Mouse (Mus musculus) cerebellum, adult 2 months (tissue): Measurements from ENCODE around the gene Ndufs8. TPM values are rescaled to one million over a fixed set of nuclear protein-coding genes. Genes with fewer than 3 reads are reported as not detected.

Source experiments
- DNase-seq, 2 experiments: peaks; one replicate each; pipeline ENCODE4 v3.0.0; 2021
- H3K27ac ChIP-seq: fragments of 200-500 bp; 2 replicates; pipeline ENCODE4 v1.5.1; 2012; ENCODE audit warnings: low read length, control low read depth, inconsistent platforms; ENCODE audit not compliant: insufficient read depth
- H3K27me3 ChIP-seq: fragments of 200-500 bp; 2 replicates; pipeline ENCODE4 v1.6.1; 2012; ENCODE audit warnings: inconsistent platforms, mild to moderate bottlenecking, low read length, moderate library complexity; ENCODE audit not compliant: control insufficient read depth, insufficient read depth
- H3K4me1 ChIP-seq: fragments of 200-500 bp; 2 replicates; pipeline ENCODE4 v1.6.1; 2011; ENCODE audit warnings: low read length; ENCODE audit not compliant: control insufficient read depth, insufficient read depth
- H3K4me3 ChIP-seq: fragments of 200-500 bp; replicated peaks from 2 replicates; pipeline ENCODE3; 2011; ENCODE audit warnings: mild to moderate bottlenecking, low read depth, low read length, control low read depth; ENCODE audit not compliant: insufficient read depth
- CTCF ChIP-seq: fragments of 200-500 bp; IDR thresholded peaks from 2 replicates; pipeline ENCODE4 v1.5.1; 2011; ENCODE audit warnings: low read depth, mild to moderate bottlenecking, control low read depth, low read length, moderate library complexity, borderline replicate concordance; ENCODE audit not compliant: insufficient read depth
- POLR2A ChIP-seq: fragments of 200-500 bp; IDR thresholded peaks from 2 replicates; pipeline ENCODE4 v1.6.1; 2011; ENCODE audit warnings: low read length, control low read depth, borderline replicate concordance; ENCODE audit not compliant: insufficient read depth
- WGBS: fragments of 180-500 bp; shearing (Covaris S2); methylation state at CpG from one replicate; pipeline ENCODE4 v1.1.7; 2018; 5-methylcytosine and 5-hydroxymethylcytosine counted together
- polyA plus RNA-seq: library from polyadenylated mRNA; depleted of rRNA; stranded (reverse); fragments of >200 nt; gene quantifications from 2 replicates; pipeline ENCODE4 v1.2.3, GENCODE M21; 2012

The Ndufs8 gene
- polyA plus RNA-seq, 1 experiment = 369 TPM

DNA sequence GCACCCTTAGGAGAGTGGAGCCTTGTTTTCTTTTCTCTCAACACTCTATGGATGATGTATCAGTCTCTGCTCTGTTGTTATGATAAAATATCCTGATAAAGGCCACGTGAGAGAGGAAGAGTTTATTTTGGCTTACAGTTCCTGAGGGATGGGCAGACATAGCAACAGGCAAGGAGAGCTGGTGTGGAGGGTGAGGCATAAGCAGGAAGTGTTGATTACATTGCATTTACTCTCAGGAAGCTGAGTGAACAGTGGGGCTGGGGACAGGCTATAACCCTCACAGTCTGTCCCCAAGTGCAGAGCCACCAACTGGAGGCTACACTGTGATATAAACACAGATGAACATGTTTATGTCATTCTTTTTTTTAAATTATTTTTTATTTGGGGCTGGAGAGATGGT is 39.5 kb upstream of the Ndufs8 start:
- Histone ChIP-seq H3K4me3 (no peak overlapping the region), H3K27ac (no peak overlapping the region), H3K27me3 (no peaks in the 10 kb centered on the region), H3K4me1 (peaks cover 3% of the 10 kb centered on the region; the same call in 1 of the 2 replicates)
- TF ChIP-seq POLR2A (no peak), CTCF (no peak)
- WGBS = 65% methylated on average over 1 of the region's 1 CpGs
- no peak for DNase-seq

DNA sequence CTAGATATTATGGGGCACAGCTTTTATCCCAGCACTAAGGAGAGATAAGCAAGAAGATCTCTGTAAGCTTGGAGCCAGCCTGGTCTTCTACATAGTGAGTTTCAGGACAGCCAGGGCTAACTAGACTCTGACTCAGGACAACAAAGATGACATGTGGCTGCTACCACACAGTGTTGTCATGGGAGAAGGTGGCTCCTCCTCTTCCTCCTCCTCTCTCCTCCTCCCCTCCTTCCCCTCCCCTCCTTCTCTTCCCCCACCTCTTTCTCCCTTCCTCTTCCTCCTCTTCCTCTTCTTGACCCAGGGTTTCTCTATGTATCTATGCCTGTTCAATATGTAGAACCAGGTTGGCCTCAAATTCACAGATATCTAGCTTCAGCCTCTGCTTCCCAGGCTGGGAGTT is 38.9 kb upstream of the Ndufs8 start:
- Histone ChIP-seq H3K27me3 (no peaks in the 10 kb centered on the region), H3K4me3 (no peak overlapping the region), H3K4me1 (peaks cover 3% of the 10 kb centered on the region; the same call in 1 of the 2 replicates), H3K27ac (no peak overlapping the region)
- TF ChIP-seq POLR2A (no peak), CTCF (no peak)
- no peak for DNase-seq

DNA sequence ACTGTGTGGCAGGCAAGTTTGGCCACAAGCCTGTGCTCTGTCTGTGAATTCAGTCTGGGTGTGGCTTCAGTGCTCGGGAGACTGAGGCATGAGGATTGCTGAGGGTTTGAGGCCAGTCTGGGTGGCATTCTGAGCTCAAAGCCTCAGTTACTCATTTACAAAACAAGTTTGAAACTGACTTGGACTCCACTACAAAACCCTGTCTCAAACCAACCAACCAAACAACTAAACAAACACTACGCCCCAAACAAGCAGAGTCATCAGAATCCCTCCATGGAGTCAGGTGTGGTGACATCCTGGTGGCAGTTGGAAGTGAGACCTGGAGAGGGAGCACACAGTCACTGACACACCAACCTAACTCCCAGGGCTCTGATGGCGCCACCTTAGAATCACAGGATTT is 37.8 kb upstream of the Ndufs8 start:
- DNase-seq = no peak
- H3K4me3 ChIP-seq = no peak overlapping the region
- no peak for TF ChIP-seq POLR2A
- TF ChIP-seq CTCF = no peak
- H3K4me1 ChIP-seq = no peaks in the 10 kb centered on the region
- H3K27ac ChIP-seq = no peak overlapping the region
- no peaks in the 10 kb centered on the region for H3K27me3 ChIP-seq
- WGBS = 73% methylated on average over 3 of the region's 3 CpGs

DNA sequence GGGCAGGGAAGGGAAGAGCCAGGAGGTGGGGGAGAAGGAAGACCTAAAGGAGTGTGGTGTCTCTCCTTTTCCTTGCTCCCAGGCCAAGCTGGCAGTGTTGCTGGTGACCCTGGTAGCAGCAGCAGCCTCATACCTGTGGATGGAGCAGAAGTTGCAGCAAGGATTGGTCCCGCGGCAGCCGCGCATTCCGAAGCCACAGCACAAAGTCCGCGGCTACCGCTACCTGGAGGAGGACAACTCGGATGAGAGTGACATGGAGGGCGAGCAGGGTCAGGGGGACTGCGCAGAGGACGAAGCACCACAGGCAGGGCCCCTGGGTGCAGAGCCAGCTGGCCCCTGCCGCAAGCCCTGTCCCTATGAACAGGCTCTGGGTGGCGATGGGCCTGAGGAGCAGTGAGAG is 36.0 kb upstream of the Ndufs8 start:
- no peak for DNase-seq
- TF ChIP-seq POLR2A = no peak
- no peak for TF ChIP-seq CTCF
- Histone ChIP-seq H3K27me3 (no peaks in the 10 kb centered on the region), H3K4me3 (no peak overlapping the region), H3K27ac (no peak overlapping the region), H3K4me1 (no peaks in the 10 kb centered on the region)
- 75% methylated on average over 14 of the region's 14 CpGs for WGBS

DNA sequence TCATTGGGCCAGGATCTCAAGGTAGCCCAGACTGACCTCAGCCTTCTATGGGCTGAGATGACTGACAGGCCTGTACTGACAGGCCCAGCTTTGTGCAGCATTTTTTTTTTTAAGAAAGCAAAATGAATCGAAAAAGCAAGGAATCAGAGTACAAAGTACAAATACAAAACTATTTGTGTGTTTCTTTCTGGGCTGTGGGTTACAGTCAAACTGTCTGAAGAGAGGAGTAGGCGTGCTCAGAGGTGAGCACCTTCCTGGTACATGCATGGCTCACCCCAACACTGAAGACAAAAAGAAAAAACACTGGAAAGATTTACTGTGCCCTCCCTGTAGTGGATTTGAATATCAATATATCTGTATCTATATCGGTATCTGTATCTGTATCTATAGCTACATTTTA is 35.2 kb upstream of the Ndufs8 start:
- Histone ChIP-seq H3K27me3 (no peaks in the 10 kb centered on the region), H3K27ac (no peak overlapping the region), H3K4me1 (no peaks in the 10 kb centered on the region), H3K4me3 (no peak overlapping the region)
- TF ChIP-seq CTCF = no peak
- TF ChIP-seq POLR2A = no peak
- 79% methylated on average over 3 of the region's 3 CpGs for WGBS
- DNase-seq = no peak

DNA sequence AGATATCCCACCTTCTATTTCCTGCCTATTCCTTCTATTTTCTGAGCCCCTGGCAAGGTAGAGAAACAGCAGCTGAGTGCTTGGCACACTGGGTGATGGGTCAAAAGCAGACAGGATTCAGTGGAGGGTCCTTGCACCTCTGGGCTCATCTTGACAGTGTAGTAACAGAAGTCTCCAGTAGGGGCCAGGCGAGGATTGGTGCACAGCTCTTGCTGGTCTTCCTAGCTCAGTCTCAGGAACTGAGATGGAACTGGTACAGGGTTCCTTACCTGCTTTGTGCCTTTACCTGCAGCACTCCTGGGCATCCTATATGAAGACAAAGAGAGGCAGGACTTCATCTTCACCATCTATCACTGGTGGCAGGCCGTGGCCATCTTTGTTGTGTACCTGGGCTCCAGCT is 34.1 kb upstream of the Ndufs8 start:
- Histone ChIP-seq H3K27me3 (no peaks in the 10 kb centered on the region), H3K27ac (no peak overlapping the region), H3K4me1 (no peaks in the 10 kb centered on the region), H3K4me3 (no peak overlapping the region)
- TF ChIP-seq POLR2A (no peak), CTCF (peak; percentile 97)
- WGBS = 18% methylated on average over 2 of the region's 2 CpGs
- DNase-seq = peak; percentile 54 to 67

DNA sequence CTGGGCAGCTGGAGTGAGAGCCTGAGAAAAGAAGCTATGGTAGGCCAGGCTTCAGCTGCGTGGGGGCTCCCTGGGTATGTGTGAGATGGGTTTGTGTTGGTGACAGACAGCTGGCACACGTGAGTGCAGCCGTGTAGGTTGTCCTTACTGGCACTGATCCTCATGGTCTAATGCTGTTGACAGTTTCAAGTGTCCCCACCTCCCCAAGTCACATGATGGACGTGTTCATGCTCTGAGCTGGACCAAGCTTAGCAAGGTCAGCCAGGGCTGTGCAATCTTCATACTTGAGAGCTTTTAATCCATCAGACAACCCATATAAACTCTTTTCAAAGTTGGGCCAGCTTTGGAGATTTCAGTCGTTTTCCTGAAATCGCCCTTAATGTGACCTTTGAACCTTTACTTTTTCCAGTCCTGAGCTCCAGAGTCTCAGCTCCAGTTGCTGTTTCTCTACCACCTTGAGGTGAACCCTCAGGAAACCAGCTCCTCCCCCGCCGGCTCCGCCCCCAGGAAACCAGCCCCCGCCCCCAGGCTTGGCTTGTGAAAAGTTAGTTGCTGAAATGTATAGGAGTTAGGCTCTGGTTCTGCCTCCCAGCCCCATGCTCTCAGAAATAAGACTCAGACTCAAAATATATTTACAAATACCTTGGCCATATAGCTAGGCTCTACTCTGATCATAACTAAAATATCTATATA is 33.4 kb upstream of the Ndufs8 start:
- no peak for DNase-seq
- no peak overlapping the region for H3K4me3 ChIP-seq
- WGBS = 37% methylated on average over 10 of the region's 10 CpGs
- H3K27me3 ChIP-seq = no peaks in the 10 kb centered on the region
- H3K27ac ChIP-seq = no peak overlapping the region
- TF ChIP-seq CTCF (no peak), POLR2A (no peak)
- H3K4me1 ChIP-seq = no peaks in the 10 kb centered on the region

DNA sequence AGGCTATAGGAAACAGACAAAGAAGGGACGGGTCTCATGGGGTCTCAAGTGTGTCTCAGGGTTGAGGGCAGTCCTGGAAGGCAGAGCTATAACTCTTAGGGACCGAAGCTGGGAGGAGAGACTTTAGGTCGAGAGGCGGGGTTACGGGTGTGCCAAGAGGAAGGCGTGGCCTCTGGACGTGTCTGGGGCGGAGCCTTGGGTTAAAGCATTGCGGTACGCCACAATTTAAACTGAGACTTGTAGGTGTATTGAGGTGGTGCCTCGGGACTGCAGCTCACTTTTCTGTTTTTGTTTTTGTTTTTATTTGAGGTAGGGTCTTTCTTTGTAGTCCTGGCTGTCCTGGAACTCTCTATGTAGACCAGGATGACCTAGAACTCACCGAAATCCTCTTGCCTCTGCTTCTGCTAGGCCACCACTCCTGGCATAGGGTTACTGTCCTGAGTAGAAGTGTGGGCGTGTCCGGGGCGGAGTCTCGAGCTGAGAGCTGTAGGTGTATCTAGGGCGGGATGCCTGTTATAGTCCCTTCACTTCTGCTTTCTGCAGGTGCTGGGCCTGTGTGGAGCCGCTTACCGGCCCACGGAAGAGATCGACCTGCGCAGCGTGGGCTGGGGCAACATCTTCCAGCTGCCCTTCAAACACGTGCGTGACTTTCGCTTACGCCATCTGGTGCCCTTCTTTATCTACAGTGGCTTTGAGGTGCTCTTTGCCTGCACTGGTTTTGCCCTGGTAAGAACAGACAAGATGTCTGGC is 30.6 kb upstream of the Ndufs8 start:
- no peak overlapping the region for H3K27ac ChIP-seq
- TF ChIP-seq POLR2A (no peak), CTCF (no peak)
- no peak for DNase-seq
- H3K4me3 ChIP-seq = peak overlapping the region; percentile 27
- 27% methylated on average over 27 of the region's 27 CpGs for WGBS
- H3K4me1 ChIP-seq = no peaks in the 10 kb centered on the region
- no peaks in the 10 kb centered on the region for H3K27me3 ChIP-seq
